Mouse (Mus musculus) kidney, adult 2 months (tissue): Measurements from ENCODE around the gene Purb.

Source experiments
- CTCF ChIP-seq: fragments of 200-500 bp; conservative IDR thresholded peaks from 2 replicates; pipeline ENCODE4 v1.5.1; 2011; ENCODE audit warnings: low read depth, mild to moderate bottlenecking, control low read depth, low read length, moderate library complexity, mixed read lengths; ENCODE audit not compliant: insufficient read depth, insufficient read length
- POLR2A ChIP-seq: fragments of 200-500 bp; IDR thresholded peaks from one replicate; pipeline ENCODE4 v1.6.1; 2011; ENCODE audit warnings: low read depth, low read length, control low read depth

DNA sequence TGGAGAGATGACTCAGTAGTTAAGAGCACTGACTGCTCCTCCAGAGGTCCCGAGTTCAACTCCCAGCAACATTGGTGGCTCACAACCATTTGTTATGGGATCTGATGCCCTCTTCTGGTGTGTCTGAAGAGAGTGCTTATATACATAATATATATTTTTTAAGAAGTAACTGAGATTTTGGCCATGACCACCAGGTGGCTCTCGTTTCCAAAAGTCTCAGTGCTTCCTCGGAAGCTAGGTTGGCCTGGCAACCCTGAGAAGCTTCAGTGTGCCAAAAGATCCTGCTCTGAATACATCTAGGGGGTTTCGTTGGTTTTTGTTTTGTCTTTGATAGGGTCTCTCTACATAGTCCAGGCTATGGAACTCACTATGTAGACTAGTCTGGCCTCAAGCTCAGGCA lies 10.6 kb downstream of the Purb start:
- peak; percentile 55 for TF ChIP-seq CTCF
- no peak for TF ChIP-seq POLR2A
